Mouse (Mus musculus) spleen, adult 2 months (tissue): ENCODE data around the gene Phlda1.

ENCODE experiments used
- CTCF ChIP-seq: fragments of 200-500 bp; IDR thresholded peaks from 2 replicates; pipeline ENCODE4 v1.5.1; 2011; ENCODE audit warnings: mild to moderate bottlenecking, inconsistent platforms; ENCODE audit not compliant: insufficient read depth, insufficient read length, insufficient replicate concordance; ENCODE audit errors: extremely low read depth
- POLR2A ChIP-seq: fragments of 200-500 bp; IDR thresholded peaks from 2 replicates; pipeline ENCODE4 v1.6.1; 2011; ENCODE audit warnings: low read depth, low read length, inconsistent platforms

- TF ChIP-seq CTCF (no peak), POLR2A (no peak)
Observed at GRCm38 (mm10) chr10:111516804-111517436, 10.8 kb downstream of the Phlda1 start.
